Mouse (Mus musculus): Measurements from ENCODE around the gene Zfp354a.
A peak's percentile ranks its signal among the peaks of the same experiment; 100 is the strongest.
"Not testable (repeated sequence)": the region's sequence is repeated elsewhere in the genome, so short reads cannot be mapped to it uniquely, and the experiment has no call there.

Gene Zfp354a

GRCm38 (mm10) chr11:51059151-51059571 lies at the start of gene Zfp354a:
TSS of gene Zfp354a (plus strand) at chr11:51059257.
- peak; percentile 20 for DNase-seq (ENCODE audit: low spot score)

GRCm38 (mm10) chr11:51011821-51012220 lies 47.2 kb upstream of the Zfp354a start:
- DNase-seq (ENCODE audit: low spot score): no peak

- no peak for DNase-seq (ENCODE audit: low spot score)
Measured at GRCm38 (mm10) chr11:51013936-51014335, 45.1 kb upstream of the Zfp354a start, which contains the start of gene Olfr54. TSS of gene Olfr54 (plus strand) at chr11:51014236.

- no peak for DNase-seq (ENCODE audit: low spot score)
Measured at GRCm38 (mm10) chr11:51016341-51016740, 42.7 kb upstream of the Zfp354a start.

GRCm38 (mm10) chr11:51026811-51027210 lies 32.2 kb upstream of the Zfp354a start:
- DNase-seq (ENCODE audit: low spot score): not testable (repeated sequence)

GRCm38 (mm10) chr11:51029381-51029780 lies 29.7 kb upstream of the Zfp354a start:
- not testable (repeated sequence) for DNase-seq (ENCODE audit: low spot score)

- DNase-seq (ENCODE audit: low spot score): no peak
Measured at GRCm38 (mm10) chr11:51030225-51030624, 28.8 kb upstream of the Zfp354a start.

GRCm38 (mm10) chr11:51032851-51033250 lies 26.2 kb upstream of the Zfp354a start:
- DNase-seq (ENCODE audit: low spot score): no peak

- DNase-seq (ENCODE audit: low spot score): not testable (repeated sequence)
Measured at GRCm38 (mm10) chr11:51034141-51034540, 24.9 kb upstream of the Zfp354a start.

- DNase-seq (ENCODE audit: low spot score): no peak
Measured at GRCm38 (mm10) chr11:51035951-51036350, 23.1 kb upstream of the Zfp354a start.

- not testable (repeated sequence) for DNase-seq (ENCODE audit: low spot score)
Measured at GRCm38 (mm10) chr11:51044776-51045175, 14.3 kb upstream of the Zfp354a start.

GRCm38 (mm10) chr11:51047809-51048208 lies 11.2 kb upstream of the Zfp354a start, which contains the start of gene Olfr1375:
TSS of gene Olfr1375 (plus strand) at chr11:51048109.
- not testable (repeated sequence) for DNase-seq (ENCODE audit: low spot score)

- no peak for DNase-seq (ENCODE audit: low spot score)
Measured at GRCm38 (mm10) chr11:51051678-51052077, 7.4 kb upstream of the Zfp354a start.

- no peak for DNase-seq (ENCODE audit: low spot score)
Measured at GRCm38 (mm10) chr11:51053230-51053629, 5.8 kb upstream of the Zfp354a start.

- DNase-seq (ENCODE audit: low spot score): no peak
Measured at GRCm38 (mm10) chr11:51059640-51060039, 583 bp downstream of the Zfp354a start.

- DNase-seq (ENCODE audit: low spot score): no peak
Measured at GRCm38 (mm10) chr11:51060981-51061380, 1.9 kb downstream of the Zfp354a start.

- DNase-seq (ENCODE audit: low spot score): no peak
Measured at GRCm38 (mm10) chr11:51063276-51063675, 4.2 kb downstream of the Zfp354a start.

- no peak for DNase-seq (ENCODE audit: low spot score)
Measured at GRCm38 (mm10) chr11:51063841-51064240, 4.8 kb downstream of the Zfp354a start.

- no peak for DNase-seq (ENCODE audit: low spot score)
Measured at GRCm38 (mm10) chr11:51084527-51084926, 25.5 kb downstream of the Zfp354a start.

- DNase-seq (ENCODE audit: low spot score): no peak
Measured at GRCm38 (mm10) chr11:51085269-51085668, 26.2 kb downstream of the Zfp354a start.

GRCm38 (mm10) chr11:51107261-51107660 lies 48.2 kb downstream of the Zfp354a start:
- DNase-seq (ENCODE audit: low spot score): no peak

- no peak for DNase-seq (ENCODE audit: low spot score)
Measured at GRCm38 (mm10) chr11:51110621-51111020, 51.6 kb downstream of the Zfp354a start.
